Mouse (Mus musculus): ENCODE measurements at regions not wholly inside any gene's neighbourhood (a gene's known extent, or its start where the extent isn't known, plus 50 kb on each side); places are given as distances from the start of the nearest gene placed in this dataset.
A peak's percentile ranks its signal among the peaks of the same experiment; 100 is the strongest.
"Not testable (repeated sequence)": the region's sequence is repeated elsewhere in the genome, so short reads cannot be mapped to it uniquely, and the experiment has no call there.

GRCm38 (mm10) chr11:40159161-40159560 lies 535.8 kb downstream of the Mat2b start:
- not testable (repeated sequence) for DNase-seq

- peak; percentile 78 to 80 for DNase-seq
These were observed 545.7 kb downstream of the Mat2b start for GRCm38 (mm10) chr11:40149312-40149711.

GRCm38 (mm10) chr11:40137803-40138202 lies 557.2 kb downstream of the Mat2b start:
- DNase-seq = no peak

GRCm38 (mm10) chr11:40102613-40103012 lies 592.4 kb downstream of the Mat2b start:
- no peak for DNase-seq

- no peak for DNase-seq
These were observed 620.7 kb downstream of the Mat2b start for GRCm38 (mm10) chr11:40074317-40074716.

- DNase-seq = no peak
These were observed 644.5 kb downstream of the Mat2b start for GRCm38 (mm10) chr11:40050503-40050902.

GRCm38 (mm10) chr11:40027511-40027910 lies 667.5 kb downstream of the Mat2b start:
- no peak for DNase-seq

- DNase-seq = no peak
These were observed 695.5 kb downstream of the Mat2b start for GRCm38 (mm10) chr11:39999483-39999882.

GRCm38 (mm10) chr11:39998612-39999011 lies 696.4 kb downstream of the Mat2b start:
- DNase-seq = no peak

GRCm38 (mm10) chr11:39972585-39972984 lies 722.4 kb downstream of the Mat2b start:
- no peak for DNase-seq

- no peak for DNase-seq
These were observed 731.3 kb downstream of the Mat2b start for GRCm38 (mm10) chr11:39963705-39964104.

- DNase-seq = no peak
These were observed 740.6 kb downstream of the Mat2b start for GRCm38 (mm10) chr11:39954426-39954825.

GRCm38 (mm10) chr11:39944196-39944595 lies 750.8 kb downstream of the Mat2b start:
- no peak for DNase-seq

- no peak for DNase-seq
These were observed 760.8 kb downstream of the Mat2b start for GRCm38 (mm10) chr11:39934216-39934615.

- no peak for DNase-seq
These were observed 771.0 kb downstream of the Mat2b start for GRCm38 (mm10) chr11:39923977-39924527.

- no peak for DNase-seq
These were observed 777.2 kb downstream of the Mat2b start for GRCm38 (mm10) chr11:39917716-39918347.

- no peak for DNase-seq
These were observed 795.3 kb downstream of the Mat2b start for GRCm38 (mm10) chr11:39899644-39900225.

GRCm38 (mm10) chr11:39883305-39883704 lies 811.7 kb downstream of the Mat2b start:
- DNase-seq = no peak

GRCm38 (mm10) chr11:39868451-39868979 lies 826.5 kb downstream of the Mat2b start:
- no peak for DNase-seq
